Mouse (Mus musculus) bone marrow, adult 2 months (tissue): ENCODE measurements around the gene Hoxa2.

Experiments
- CTCF ChIP-seq: fragments of 200-500 bp; IDR thresholded peaks from 2 replicates; pipeline ENCODE4 v1.5.1; 2011; ENCODE audit warnings: low read length, control low read depth; ENCODE audit not compliant: control insufficient read depth, insufficient read depth
- POLR2A ChIP-seq: fragments of 200-500 bp; IDR thresholded peaks from 2 replicates; pipeline ENCODE4 v1.6.1; 2011; ENCODE audit warnings: low read depth, mild to moderate bottlenecking, control low read depth, low read length, borderline replicate concordance; ENCODE audit not compliant: control insufficient read depth

DNA sequence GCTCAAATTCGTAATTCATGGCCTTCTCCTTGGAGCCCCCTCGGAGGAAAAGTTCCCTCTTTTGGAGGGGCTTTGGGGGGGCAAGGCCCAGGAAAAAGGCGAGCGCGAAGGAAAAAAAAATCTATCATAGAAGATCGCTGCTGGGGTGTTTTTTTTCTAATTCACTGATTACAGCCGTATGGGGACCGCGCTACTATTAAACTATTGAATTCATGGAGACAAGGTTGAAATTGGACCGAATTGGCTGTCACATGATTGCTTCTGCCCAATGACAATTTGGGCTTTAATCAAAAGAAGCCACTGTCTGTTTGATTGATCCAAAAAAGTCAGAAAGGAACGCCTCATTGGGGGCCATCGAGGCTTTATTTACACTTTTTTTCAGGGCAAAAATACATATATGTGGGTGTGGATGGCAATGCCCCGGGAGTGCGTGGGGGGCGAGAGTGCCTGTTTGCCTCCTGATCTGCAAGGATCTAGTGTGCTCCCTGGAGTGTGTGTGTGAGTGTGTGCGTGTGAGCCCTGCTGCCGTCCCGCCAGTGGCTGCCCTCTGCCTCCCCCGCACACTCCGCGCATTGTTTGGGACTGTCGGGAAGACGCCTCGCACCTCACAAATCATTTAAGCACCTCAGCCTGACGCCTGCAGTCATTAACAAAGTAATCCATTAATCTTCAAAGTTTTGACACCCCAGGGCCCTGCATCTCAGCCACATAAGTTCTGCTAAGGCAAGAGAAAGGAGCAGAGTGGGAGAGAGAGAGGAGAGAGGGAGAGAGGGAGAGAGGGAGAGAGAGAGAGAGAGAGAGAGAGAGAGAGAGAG, at the start of gene Hoxa2:
- TF ChIP-seq CTCF = no peak
- no peak for TF ChIP-seq POLR2A
